Mouse (Mus musculus) ES-Bruce4 (cell line): Measurements from ENCODE around the gene Ccnc. TPM values are rescaled to one million over a fixed set of nuclear protein-coding genes. Genes with fewer than 3 reads are reported as not detected.

Source experiments
- H3K27ac ChIP-seq: 2 replicates; pipeline ENCODE4 v1.5.1; 2012; ENCODE audit warnings: low read length, inconsistent platforms; ENCODE audit not compliant: insufficient read depth
- H3K27me3 ChIP-seq: 2 replicates; pipeline ENCODE4 v1.6.1; 2012; ENCODE audit warnings: mild to moderate bottlenecking, low read length, inconsistent platforms; ENCODE audit not compliant: control insufficient read depth, poor library complexity, insufficient read depth, severe bottlenecking
- H3K36me3 ChIP-seq: 2 replicates; pipeline ENCODE4 v1.6.1; 2012; ENCODE audit warnings: inconsistent platforms, mild to moderate bottlenecking, low read length, moderate library complexity; ENCODE audit not compliant: control insufficient read depth, poor library complexity, insufficient read depth, severe bottlenecking
- H3K4me1 ChIP-seq: one replicate; pipeline ENCODE4 v1.8.1; 2011; ENCODE audit warnings: low read length; ENCODE audit not compliant: control insufficient read depth, insufficient read depth
- H3K4me3 ChIP-seq: 2 replicates; pipeline ENCODE4 v1.5.1; 2011; ENCODE audit warnings: low read depth, mild to moderate bottlenecking, low read length
- H3K9ac ChIP-seq: 2 replicates; pipeline ENCODE4 v1.6.1; 2012; ENCODE audit warnings: low read depth, mild to moderate bottlenecking, inconsistent platforms; ENCODE audit not compliant: poor library complexity, severe bottlenecking
- H3K9me3 ChIP-seq: replicated peaks from 2 replicates; pipeline ENCODE4 v1.6.1; 2012; ENCODE audit warnings: mild to moderate bottlenecking, low read length, inconsistent platforms; ENCODE audit not compliant: control insufficient read depth, poor library complexity, insufficient read depth, severe bottlenecking
- CTCF ChIP-seq: IDR thresholded peaks from one replicate; pipeline ENCODE4 v1.8.1; 2011; ENCODE audit warnings: low read depth, low read length
- EP300 ChIP-seq: IDR thresholded peaks from 2 replicates; pipeline ENCODE4 v1.6.1; 2011; ENCODE audit warnings: low read depth, low read length; ENCODE audit not compliant: insufficient read depth
- POLR2A ChIP-seq: IDR thresholded peaks from one replicate; pipeline ENCODE4 v1.8.1; 2011; ENCODE audit warnings: low read length; ENCODE audit not compliant: insufficient read depth
- polyA plus RNA-seq: library from polyadenylated mRNA; stranded (reverse); fragments of >200 nt; gene quantifications from 2 replicates; pipeline ENCODE4 v1.2.4, GENCODE M21; 2011; ENCODE audit warnings: low read depth; ENCODE audit not compliant: missing spikeins, insufficient read depth, insufficient read length

Ccnc gene
- polyA plus RNA-seq, 1 experiment: 95.5 TPM

- Histone ChIP-seq H3K9me3 (no peaks in the 10 kb centered on the region; the same call in 1 of the 2 replicates), H3K4me3 (no peak overlapping the region), H3K27ac (peak overlapping the region; percentile 93), H3K9ac (no peak overlapping the region), H3K27me3 (no peaks in the 10 kb centered on the region), H3K36me3 (no peaks in the 10 kb centered on the region), H3K4me1 (no peaks in the 10 kb centered on the region)
- TF ChIP-seq CTCF (no peak), EP300 (no peak), POLR2A (no peak)
Measured at GRCm38 (mm10) chr4:21755123-21755789, 27.8 kb downstream of the Ccnc start.

- no peak overlapping the region for H3K27ac ChIP-seq
- H3K36me3 ChIP-seq: no peaks in the 10 kb centered on the region
- no peak overlapping the region for H3K4me3 ChIP-seq
- no peaks in the 10 kb centered on the region for H3K27me3 ChIP-seq
- no peaks in the 10 kb centered on the region; the same call in 1 of the 2 replicates for H3K9me3 ChIP-seq
- no peak overlapping the region for H3K9ac ChIP-seq
- no peaks in the 10 kb centered on the region for H3K4me1 ChIP-seq
- TF ChIP-seq POLR2A: no peak
- peak; percentile 53 for TF ChIP-seq CTCF
- TF ChIP-seq EP300: no peak
Measured at GRCm38 (mm10) chr4:21758860-21759259, 31.4 kb downstream of the Ccnc start.

GRCm38 (mm10) chr4:21761416-21762160, 34.1 kb downstream of the Ccnc start:
- Histone ChIP-seq H3K4me3 (no peak overlapping the region), H3K27me3 (no peaks in the 10 kb centered on the region), H3K9me3 (no peaks in the 10 kb centered on the region; the same call in 1 of the 2 replicates), H3K27ac (no peak overlapping the region), H3K9ac (no peak overlapping the region), H3K4me1 (no peaks in the 10 kb centered on the region), H3K36me3 (no peaks in the 10 kb centered on the region)
- TF ChIP-seq CTCF (no peak), POLR2A (no peak), EP300 (no peak)

- Histone ChIP-seq H3K9ac (peak overlapping the region; percentile 52; the same call in 1 of the 2 replicates), H3K9me3 (no peaks in the 10 kb centered on the region; the same call in 1 of the 2 replicates), H3K4me1 (no peaks in the 10 kb centered on the region), H3K27ac (peak overlapping the region; percentile 83), H3K36me3 (no peaks in the 10 kb centered on the region), H3K27me3 (no peaks in the 10 kb centered on the region), H3K4me3 (no peak overlapping the region)
- TF ChIP-seq CTCF (no peak), EP300 (no peak)
Measured at GRCm38 (mm10) chr4:21763827-21764226, 36.3 kb downstream of the Ccnc start.

- Histone ChIP-seq H3K27ac (no peak overlapping the region), H3K4me3 (peak overlapping the region; percentile 64)
- no peak for TF ChIP-seq EP300
- no peak for TF ChIP-seq POLR2A
- no peak for TF ChIP-seq CTCF
Measured at GRCm38 (mm10) chr4:21766171-21766862, 38.8 kb downstream of the Ccnc start.

GRCm38 (mm10) chr4:21766863-21767304, 39.4 kb downstream of the Ccnc start, which contains the start of the genes Usp45 and Tstd3:
Usp45 (plus strand) TSS chr4:21767156.
Tstd3 (minus strand) TSS chr4:21767212.
- Histone ChIP-seq H3K36me3 (no peaks in the 10 kb centered on the region), H3K9me3 (no peaks in the 10 kb centered on the region), H3K4me1 (no peaks in the 10 kb centered on the region), H3K27me3 (no peaks in the 10 kb centered on the region), H3K27ac (no peak within 1 kb of the TSS), H3K9ac (peak within 1 kb of the TSS; percentile 78), H3K4me3 (peak within 1 kb of the TSS; percentile 64)
- TF ChIP-seq CTCF: peak; percentile 66
- TF ChIP-seq POLR2A: peak; percentile 11
- 0 out of 2 replicates have a peak, but pooled peaks have one; percentile 23 for TF ChIP-seq EP300

More at GRCm38 (mm10) chr4:21766171-21766862, 38.8 kb downstream of the Ccnc start:
- Histone ChIP-seq H3K36me3 (no peaks in the 10 kb centered on the region), H3K4me1 (no peaks in the 10 kb centered on the region), H3K9ac (peak overlapping the region; percentile 78), H3K9me3 (no peaks in the 10 kb centered on the region), H3K27me3 (no peaks in the 10 kb centered on the region)
